In the genomic region with DNA sequence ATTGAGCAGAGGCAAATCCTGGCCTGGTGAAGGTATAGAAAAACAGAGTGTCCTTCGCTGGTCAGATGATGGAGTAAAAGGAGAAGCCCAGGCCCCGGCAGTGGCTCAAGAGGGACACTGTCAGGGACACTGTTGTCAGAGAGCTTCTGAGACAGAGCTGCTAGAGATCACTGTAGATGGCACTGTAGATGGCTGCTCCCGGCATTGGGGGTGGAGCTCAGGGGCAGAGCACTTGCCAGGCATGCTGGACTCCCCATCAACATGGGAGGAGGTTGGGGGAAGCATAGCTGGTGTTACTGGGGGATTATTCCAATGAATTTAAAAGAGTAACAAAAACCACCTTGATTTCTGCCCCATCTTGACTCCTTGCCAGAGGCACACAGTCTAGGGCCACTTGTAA, we compare ENCODE assay signal across 19 mouse cellular contexts. TPM values are rescaled to one million over a fixed set of nuclear protein-coding genes. Genes with fewer than 3 reads are reported as not detected.
A peak's percentile ranks its signal among the peaks of the same experiment; 100 is the strongest.
DNase-seq lines count a peak whose midpoint lies in the region; ATAC-seq and TF ChIP-seq lines count a peak whose summit lies in the region.
"Had no signal": no experiment of that assay in that cellular context is flagged by ENCODE, and none has a peak within 500 bp of the region (broad histone marks: within the 10 kb centered on the region; RNA-seq: fewer than 3 reads in every experiment).

No protein-coding gene starts in this region.

- H3K4me2 ChIP-seq in heart, embryonic 14.5 days (ENCODE audit: low read length) = no peak overlapping the region
- H3K4me2 ChIP-seq: forebrain, embryonic 12.5 days; limb, embryonic 12.5 days; midbrain, embryonic 12.5 days had no signal

- no peak for TF ChIP-seq POLR2A in olfactory bulb, adult 2 months (IDR thresholded peaks at IDR 0.05; ENCODE audit: insufficient read depth, low read depth, low read length)

- peaks cover 25 to 49% of the 10 kb centered on the region in 2 experiments for H3K4me1 ChIP-seq in heart, embryonic 14.5 days (ENCODE audit: control insufficient read depth in 2 of 2, insufficient read depth in 2 of 2, low read length in 2 of 2)
- H3K4me1 ChIP-seq in brown adipose tissue, adult 24 weeks (ENCODE audit: control insufficient read depth, insufficient read depth, insufficient read length, low read length) = peaks cover 38% of the 10 kb centered on the region
- peaks cover 50% of the 10 kb centered on the region for H3K4me1 ChIP-seq in olfactory bulb, adult 2 months (ENCODE audit: control insufficient read depth, insufficient read depth, low read length)
- H3K4me1 ChIP-seq: forebrain, embryonic 12.5 days had no signal

- H3K27me3 ChIP-seq in heart, embryonic 14.5 days (ENCODE audit: control insufficient read depth, insufficient read depth, low read length) = no peaks in the 10 kb centered on the region
- H3K27me3 ChIP-seq: forebrain, embryonic 12.5 days; limb, embryonic 12.5 days; liver, embryonic 12.5 days; midbrain, embryonic 12.5 days had no signal

- no peak for ATAC-seq in heart, embryonic 14.5 days (ENCODE audit: insufficient number of reproducible peaks, insufficient read depth, low FRiP score, low read depth)
- ATAC-seq: hindbrain, embryonic 16.5 days; intestine, embryonic 16.5 days; liver, embryonic 12.5 days had no signal

- H3K27ac ChIP-seq in gastrocnemius, adult 2 months = peak overlapping the region; percentile 98
- H3K27ac ChIP-seq in heart, embryonic 14.5 days (replicated peaks in 1 of 2; ENCODE audit: control insufficient read depth in 1 of 2, insufficient read depth in 1 of 2, low read depth in 2 of 2, low read length in 2 of 2) = peak overlapping the region in 1 of 2 experiments; percentile 99; a peak in 2 of 4 replicates
- 0 out of 2 replicates have a peak overlapping the region, but pooled peaks have one; percentile 6 for H3K27ac ChIP-seq in brown adipose tissue, adult 24 weeks (replicated peaks; ENCODE audit: low read depth, low read length)
- H3K27ac ChIP-seq in olfactory bulb, adult 2 months (ENCODE audit: insufficient read depth, low read depth, low read length) = 0 out of 2 replicates have a peak overlapping the region, but pooled peaks have one; percentile 15
- H3K27ac ChIP-seq: embryonic facial prominence, embryonic 10.5 days; forebrain, embryonic 12.5 days; limb, embryonic 12.5 days; midbrain, embryonic 12.5 days had no signal

- peaks cover 60% of the 10 kb centered on the region for H3K36me3 ChIP-seq in heart, embryonic 14.5 days (ENCODE audit: control insufficient read depth, insufficient read depth, low read length)

- no peak for TF ChIP-seq CTCF in gastrocnemius, adult 2 months (IDR thresholded peaks at IDR 0.05)
- no peak for TF ChIP-seq CTCF in olfactory bulb, adult 2 months (IDR thresholded peaks at IDR 0.05; ENCODE audit: insufficient read depth, low read depth, low read length)

- intact Hi-C loops in gastrocnemius, adult 2 months (cut with DNase I) = loop anchor here (2.0 kb wide), 1 partner anchor 48 kb away; no protein-coding TSS in a partner anchor
- intact Hi-C loops in heart, postnatal 14 days (cut with DNase I) = no loop called here

- H3K9ac ChIP-seq in heart, embryonic 14.5 days (ENCODE audit: low read length) = peak overlapping the region; percentile 67; the same call in 1 of the 2 replicates
- H3K9ac ChIP-seq: forebrain, embryonic 12.5 days; limb, embryonic 12.5 days; liver, embryonic 12.5 days; midbrain, embryonic 12.5 days had no signal

- WGBS in heart, embryonic 14.5 days = 42% methylated on average over 3 of the region's 3 CpGs
- WGBS in olfactory bulb, adult 2 months = 63% methylated on average over 3 of the region's 3 CpGs

- no peaks in the 10 kb centered on the region for H3K9me3 ChIP-seq in heart, embryonic 14.5 days (ENCODE audit: control insufficient read depth, low read length)
- H3K9me3 ChIP-seq: embryonic facial prominence, embryonic 10.5 days; forebrain, embryonic 12.5 days; limb, embryonic 12.5 days; liver, embryonic 12.5 days; midbrain, embryonic 12.5 days had no signal

- H3K4me3 ChIP-seq in gastrocnemius, adult 2 months = peak overlapping the region; percentile 51
- H3K4me3 ChIP-seq in heart, embryonic 14.5 days (ENCODE audit: control insufficient read depth in 1 of 2, insufficient read depth in 1 of 2, low read depth in 1 of 2, low read length in 2 of 2) = no peak overlapping the region
- no peak overlapping the region for H3K4me3 ChIP-seq in brown adipose tissue, adult 24 weeks (ENCODE audit: insufficient read depth, low read depth, low read length)
- H3K4me3 ChIP-seq in olfactory bulb, adult 2 months (ENCODE audit: insufficient read depth, low read depth, low read length) = no peak overlapping the region
- H3K4me3 ChIP-seq: embryonic facial prominence, embryonic 10.5 days; forebrain, embryonic 12.5 days; limb, embryonic 12.5 days; liver, embryonic 12.5 days; midbrain, embryonic 12.5 days had no signal

- DNase-seq in gastrocnemius, adult 2 months = no peak
- DNase-seq in gastrocnemius, postnatal 25 days = no peak
- DNase-seq in heart, postnatal 14 days = no peak
- no peak for DNase-seq in embryo, embryonic 11 days
- DNase-seq: gastrocnemius, postnatal 10 days; kidney, postnatal 36 days; lung, adult 2 months; right cerebral cortex, postnatal 4 days; thymus, adult 2 months had no signal

RNA-seq across cellular contexts. Expression of a gene that starts 51.4 kb away (rescaled TPM):
- total RNA-seq in gastrocnemius, adult 2 months (2021) = 10 to 100 TPM; 57.5 to 97.5 TPM
- total RNA-seq in gastrocnemius, postnatal 25 days (2021) = 100 to 1,000 TPM; 107 to 110 TPM
- 44.8 and 48.7 TPM in 2 replicates for polyA plus RNA-seq in heart, embryonic 14.5 days (2014; fragmentation: Nextera tagmentation; extraction: Ambion mirVana)
- total RNA-seq in heart, postnatal 14 days (2021) = 100 to 1,000 TPM; 118 to 122 TPM
- polyA plus RNA-seq in brown adipose tissue, adult 24 weeks (2012; ENCODE audit: insufficient read depth, insufficient read length, missing spikeins) = 11.8 and 12.6 TPM in 2 replicates
- polyA plus RNA-seq in olfactory bulb, adult 2 months (2012; ENCODE audit: insufficient read depth, insufficient read length, low replicate concordance, missing spikeins) = not detected in 2 replicates
